Mouse (Mus musculus): ENCODE results near the gene Ppp1r13b.

GRCm38 (mm10) chr12:111853011-111853436 is 54.9 kb downstream of the Ppp1r13b start:
- TF ChIP-seq POLR2A (IDR thresholded peaks at IDR 0.05; ENCODE audit: control insufficient read depth in 1 of 2, insufficient read depth in 1 of 2, low read depth in 1 of 2, low read length in 2 of 2, poor library complexity in 1 of 2), result no peak
- no peak for TF ChIP-seq MAFK (IDR thresholded peaks at IDR 0.05; ENCODE audit: borderline replicate concordance, low read depth, low read length)
- TF ChIP-seq ELF1 (IDR thresholded peaks at IDR 0.05; ENCODE audit: low read depth, low read length), result no peak
- no peak for TF ChIP-seq NRF1 (IDR thresholded peaks at IDR 0.05; ENCODE audit: insufficient read depth, low read depth, low read length, poor library complexity, severe bottlenecking)
- no peak for TF ChIP-seq ZKSCAN1 (IDR thresholded peaks at IDR 0.05; ENCODE audit: low read depth, low read length)
- no peak for TF ChIP-seq MAX (IDR thresholded peaks at IDR 0.05; ENCODE audit: low read length)

Measured in MEL (cell line).